Mouse (Mus musculus): Measurements from ENCODE around the gene Mblac2. TPM values are rescaled to one million over a fixed set of nuclear protein-coding genes. Genes with fewer than 3 reads are reported as not detected.
"Not testable (repeated sequence)": the region's sequence is repeated elsewhere in the genome, so short reads cannot be mapped to it uniquely, and the experiment has no call there.

Mblac2 gene
- polyA plus RNA-seq, 1 experiment from 2014 or later = 7.8 TPM

DNA sequence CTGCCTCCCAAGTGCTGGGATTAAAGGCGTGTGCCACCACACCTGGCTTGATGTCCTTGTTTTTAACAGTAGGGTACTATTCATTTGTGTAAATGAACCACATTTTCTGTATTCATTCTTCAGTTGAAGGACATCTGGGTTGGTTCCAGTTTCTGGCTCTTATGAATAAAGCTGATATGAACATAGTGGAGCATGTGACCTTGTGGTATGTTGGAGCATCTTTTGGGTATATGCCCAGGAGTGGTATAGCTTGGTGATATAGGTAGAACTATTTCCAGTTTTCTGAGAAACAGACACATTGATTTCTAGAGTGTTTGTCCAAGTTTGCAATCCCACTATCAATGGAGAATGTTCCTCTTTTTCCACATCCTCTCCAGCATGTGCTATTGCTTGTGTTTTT lies 2.8 kb downstream of the Mblac2 start:
- WGBS = 95% methylated on average over 1 of the region's 1 CpGs
- Histone ChIP-seq H3K9ac (ENCODE audit: low read length) (no peak overlapping the region), H3K9me3 (ENCODE audit: control insufficient read depth, low read length) (no peaks in the 10 kb centered on the region), H3K27ac (ENCODE audit: low read depth, low read length) (no peak overlapping the region), H3K4me1 (ENCODE audit: control insufficient read depth, insufficient read depth, low read length) (peaks cover 13% of the 10 kb centered on the region), H3K27me3 (ENCODE audit: control insufficient read depth, insufficient read depth, low read length) (no peaks in the 10 kb centered on the region), H3K4me3 (ENCODE audit: low read depth, low read length) (no peak overlapping the region), H3K4me2 (no peak overlapping the region), H3K36me3 (ENCODE audit: control insufficient read depth, insufficient read depth, low read length) (no peaks in the 10 kb centered on the region)
- DNase-seq (ENCODE audit: low spot score, missing footprints) (no peak), ATAC-seq (ENCODE audit: low FRiP score) (no peak)

DNA sequence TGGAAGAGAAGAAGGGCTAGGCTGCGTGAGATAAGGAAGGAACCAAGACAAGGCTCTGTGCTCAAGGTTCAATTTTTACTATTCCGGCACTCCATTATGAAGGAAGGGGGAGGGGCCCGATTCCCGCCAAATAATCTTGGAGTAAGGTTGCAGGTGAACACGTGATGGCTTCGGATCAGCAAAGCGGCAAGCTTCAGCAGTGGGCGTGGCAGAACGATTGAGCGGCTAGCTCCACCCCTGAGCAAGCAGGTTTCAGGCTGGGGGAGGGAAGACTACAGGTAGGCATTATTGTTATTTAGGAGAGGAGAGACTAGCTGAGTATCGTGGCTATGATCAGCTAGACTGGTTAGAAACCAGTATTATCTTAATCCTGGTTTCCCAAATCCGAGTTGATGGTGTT lies 17.0 kb downstream of the Mblac2 start:
- not testable (repeated sequence) for DNase-seq (ENCODE audit: low spot score, missing footprints); H3K4me1 ChIP-seq (ENCODE audit: control insufficient read depth, insufficient read depth, low read length); H3K36me3 ChIP-seq (ENCODE audit: control insufficient read depth, insufficient read depth, low read length); H3K9me3 ChIP-seq (ENCODE audit: control insufficient read depth, low read length); H3K27me3 ChIP-seq (ENCODE audit: control insufficient read depth, insufficient read depth, low read length); H3K4me2 ChIP-seq; H3K4me3 ChIP-seq (ENCODE audit: low read depth, low read length); ATAC-seq (ENCODE audit: low FRiP score); H3K9ac ChIP-seq (ENCODE audit: low read length); H3K27ac ChIP-seq (ENCODE audit: low read depth, low read length)
- 64% methylated on average over 12 of the region's 12 CpGs for WGBS

DNA sequence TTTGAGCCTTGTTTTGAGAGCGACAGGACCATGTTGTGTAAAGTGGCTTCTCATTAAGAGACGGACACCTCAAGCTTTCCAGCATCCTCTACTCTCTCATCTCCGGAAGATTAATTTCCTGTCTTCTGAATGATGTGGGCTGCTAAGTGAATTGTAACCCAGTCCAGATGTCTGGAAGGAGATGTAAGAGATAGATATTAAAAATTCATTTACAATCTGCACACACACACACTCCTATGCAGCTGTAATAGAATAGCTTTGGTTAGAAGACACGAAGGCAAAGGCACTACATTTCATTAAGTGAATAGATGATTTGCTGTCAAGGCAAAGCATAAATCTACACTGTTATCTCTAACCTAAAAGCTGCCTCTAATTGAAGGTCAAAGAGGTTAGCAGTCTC lies 18.0 kb downstream of the Mblac2 start:
- 86% methylated on average over 4 of the region's 4 CpGs for WGBS

DNA sequence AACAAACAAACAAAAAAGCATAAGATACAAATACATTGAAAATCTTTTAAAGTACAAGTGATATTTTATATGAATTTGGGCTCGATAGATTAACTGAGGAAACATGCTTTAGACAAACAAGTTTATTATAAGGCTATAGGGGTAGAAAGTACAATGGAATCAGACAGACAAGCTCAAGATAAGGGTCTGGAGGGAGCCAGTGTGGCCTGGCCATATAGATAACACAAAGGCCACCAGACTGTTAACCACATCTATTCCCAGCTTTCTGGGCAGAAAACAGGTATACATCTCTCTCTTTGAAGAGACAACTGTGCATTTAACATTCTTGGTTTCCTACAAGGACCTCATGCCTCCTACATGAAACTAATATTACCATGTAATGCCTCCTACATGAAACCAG lies 19.2 kb downstream of the Mblac2 start:
- no peaks in the 10 kb centered on the region for H3K27me3 ChIP-seq (ENCODE audit: control insufficient read depth, insufficient read depth, low read length)
- no peak overlapping the region for H3K4me3 ChIP-seq (ENCODE audit: low read depth, low read length)
- H3K4me1 ChIP-seq (ENCODE audit: control insufficient read depth, insufficient read depth, low read length) = no peaks in the 10 kb centered on the region
- no peaks in the 10 kb centered on the region for H3K9me3 ChIP-seq (ENCODE audit: control insufficient read depth, low read length)
- 80% methylated on average over 1 of the region's 1 CpGs for WGBS
- DNase-seq (ENCODE audit: low spot score, missing footprints) (peak; percentile 44), ATAC-seq (ENCODE audit: low FRiP score) (no peak)
- H3K36me3 ChIP-seq (ENCODE audit: control insufficient read depth, insufficient read depth, low read length) = no peaks in the 10 kb centered on the region
- H3K27ac ChIP-seq (ENCODE audit: low read depth, low read length) = no peak overlapping the region
- no peak overlapping the region for H3K4me2 ChIP-seq
- no peak overlapping the region for H3K9ac ChIP-seq (ENCODE audit: low read length)

More for the DNA sequence above, 18.0 kb downstream of the Mblac2 start:
- Histone ChIP-seq H3K36me3 (ENCODE audit: control insufficient read depth, insufficient read depth, low read length) (no peaks in the 10 kb centered on the region), H3K9ac (ENCODE audit: low read length) (no peak overlapping the region), H3K4me2 (no peak overlapping the region), H3K27me3 (ENCODE audit: control insufficient read depth, insufficient read depth, low read length) (no peaks in the 10 kb centered on the region), H3K9me3 (ENCODE audit: control insufficient read depth, low read length) (no peaks in the 10 kb centered on the region), H3K4me1 (ENCODE audit: control insufficient read depth, insufficient read depth, low read length) (no peaks in the 10 kb centered on the region), H3K4me3 (ENCODE audit: low read depth, low read length) (no peak overlapping the region), H3K27ac (ENCODE audit: low read depth, low read length) (no peak overlapping the region)
- ATAC-seq (ENCODE audit: low FRiP score) = no peak
- no peak for DNase-seq (ENCODE audit: low spot score, missing footprints)

DNA sequence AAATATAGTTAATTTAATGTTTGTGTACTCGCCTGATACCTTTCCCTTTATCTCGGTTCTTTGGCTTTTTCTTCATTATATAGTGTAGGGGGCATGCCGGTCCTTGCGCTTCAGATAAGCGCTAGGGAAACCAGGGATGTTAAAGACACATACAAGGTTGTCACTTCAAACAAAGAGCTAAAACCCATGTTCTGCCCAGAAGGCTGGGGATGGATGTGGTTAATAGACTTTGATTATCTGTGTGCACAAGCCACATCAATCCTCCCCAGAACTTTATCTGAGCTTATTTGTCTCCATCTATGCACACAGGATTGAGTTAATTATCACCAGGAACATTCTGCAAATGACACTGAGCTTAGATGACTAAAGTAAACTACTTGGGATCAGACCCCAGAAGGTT lies 25.5 kb downstream of the Mblac2 start:
- whole genome bisulfite sequencing = 88% methylated on average over 5 of the region's 5 CpGs

DNA sequence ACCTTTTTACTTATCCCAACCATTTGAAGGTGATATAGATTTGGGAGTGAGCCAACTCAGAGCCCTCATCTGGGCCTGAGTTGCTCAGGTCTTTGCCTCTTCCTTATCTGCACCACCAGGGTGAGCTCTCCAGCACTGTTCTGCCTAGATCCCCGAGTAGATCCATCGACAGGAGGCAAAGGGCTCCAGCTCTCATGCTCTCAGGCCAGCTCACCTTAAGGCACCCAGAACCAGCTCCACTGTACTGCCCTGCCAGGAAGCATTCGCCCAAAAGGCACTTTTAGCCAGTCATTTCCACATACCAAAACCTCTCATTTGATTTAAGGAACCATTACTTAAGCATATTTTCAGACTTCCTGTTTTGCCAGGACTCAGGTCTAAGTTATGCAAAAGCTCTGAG lies 29.8 kb downstream of the Mblac2 start:
- Histone ChIP-seq H3K27ac (ENCODE audit: low read depth, low read length) (no peak overlapping the region), H3K9me3 (ENCODE audit: control insufficient read depth, low read length) (no peaks in the 10 kb centered on the region), H3K36me3 (ENCODE audit: control insufficient read depth, insufficient read depth, low read length) (no peaks in the 10 kb centered on the region), H3K4me1 (ENCODE audit: control insufficient read depth, insufficient read depth, low read length) (no peaks in the 10 kb centered on the region), H3K9ac (ENCODE audit: low read length) (no peak overlapping the region), H3K27me3 (ENCODE audit: control insufficient read depth, insufficient read depth, low read length) (no peaks in the 10 kb centered on the region), H3K4me2 (no peak overlapping the region), H3K4me3 (ENCODE audit: low read depth, low read length) (no peak overlapping the region)
- DNase-seq (ENCODE audit: low spot score, missing footprints) (no peak), ATAC-seq (ENCODE audit: low FRiP score) (no peak)
- 54% methylated on average over 3 of the region's 3 CpGs for WGBS

More for the DNA sequence above, 25.5 kb downstream of the Mblac2 start:
- DNase-seq (ENCODE audit: low spot score, missing footprints) (no peak), ATAC-seq (ENCODE audit: low FRiP score) (no peak)
- no peaks in the 10 kb centered on the region for H3K36me3 ChIP-seq (ENCODE audit: control insufficient read depth, insufficient read depth, low read length)
- H3K9ac ChIP-seq (ENCODE audit: low read length) = no peak overlapping the region
- H3K27ac ChIP-seq (ENCODE audit: low read depth, low read length) = no peak overlapping the region
- no peak overlapping the region for H3K4me3 ChIP-seq (ENCODE audit: low read depth, low read length)
- no peaks in the 10 kb centered on the region for H3K9me3 ChIP-seq (ENCODE audit: control insufficient read depth, low read length)
- no peak overlapping the region for H3K4me2 ChIP-seq
- H3K4me1 ChIP-seq (ENCODE audit: control insufficient read depth, insufficient read depth, low read length) = no peaks in the 10 kb centered on the region
- no peaks in the 10 kb centered on the region for H3K27me3 ChIP-seq (ENCODE audit: control insufficient read depth, insufficient read depth, low read length)

DNA sequence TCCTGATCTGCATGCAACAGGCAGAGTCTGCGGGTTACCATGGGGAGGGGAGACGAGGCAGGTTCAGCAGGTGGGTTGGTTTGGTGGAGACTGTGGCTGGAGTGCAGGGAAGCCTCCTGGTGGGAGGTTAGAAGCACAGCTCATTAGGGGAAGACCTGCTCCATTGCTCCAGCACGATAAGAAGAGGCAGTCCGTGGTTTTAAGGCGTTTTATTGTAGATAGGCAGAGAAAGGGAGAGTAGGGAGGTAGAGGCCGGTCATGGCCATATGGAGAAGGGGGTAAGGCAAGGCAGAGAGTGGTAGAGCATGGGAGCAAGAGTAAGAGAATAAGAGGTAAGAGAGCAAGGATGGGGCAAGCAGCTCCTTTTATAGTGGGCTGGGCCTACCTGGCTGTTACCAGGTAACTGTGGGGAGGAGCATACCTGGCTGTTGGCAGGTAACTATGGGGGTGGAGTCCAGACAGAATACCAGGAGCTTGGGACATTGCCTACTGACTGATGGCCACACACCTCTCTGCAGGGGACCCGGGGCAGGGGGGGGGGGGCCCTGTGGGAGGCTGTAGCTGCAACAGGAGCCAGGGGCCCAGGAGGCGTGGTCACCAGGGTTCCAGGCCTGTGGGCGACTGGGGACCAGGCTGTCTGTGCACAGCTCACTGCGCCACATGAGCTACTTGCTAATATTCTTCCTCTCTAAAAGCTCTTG lies 32.4 kb downstream of the Mblac2 start:
- ATAC-seq (ENCODE audit: low FRiP score) (no peak), DNase-seq (ENCODE audit: low spot score, missing footprints) (no peak)
- Histone ChIP-seq H3K27ac (ENCODE audit: low read depth, low read length) (no peak overlapping the region), H3K4me2 (no peak overlapping the region), H3K9ac (ENCODE audit: low read length) (no peak overlapping the region), H3K36me3 (ENCODE audit: control insufficient read depth, insufficient read depth, low read length) (no peaks in the 10 kb centered on the region), H3K9me3 (ENCODE audit: control insufficient read depth, low read length) (no peaks in the 10 kb centered on the region; the same call in 1 of the 2 replicates), H3K4me3 (ENCODE audit: low read depth, low read length) (no peak overlapping the region), H3K4me1 (ENCODE audit: control insufficient read depth, insufficient read depth, low read length) (no peaks in the 10 kb centered on the region), H3K27me3 (ENCODE audit: control insufficient read depth, insufficient read depth, low read length) (no peaks in the 10 kb centered on the region)
- 53% methylated on average over 10 of the region's 10 CpGs for WGBS

DNA sequence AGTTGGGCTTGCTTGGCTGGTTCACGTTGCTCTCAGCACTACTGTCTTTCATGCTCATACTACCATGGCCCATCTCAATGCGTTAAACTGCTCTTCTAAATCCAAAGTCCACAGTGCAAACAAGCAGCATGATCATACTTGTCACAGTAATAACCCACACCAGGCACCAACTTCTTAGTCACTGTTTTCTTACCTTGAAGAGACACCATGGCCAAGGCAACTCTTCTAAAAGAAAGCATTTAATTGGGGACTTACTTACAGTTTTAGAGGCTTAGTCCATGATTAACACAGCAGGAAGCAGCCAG lies 32.9 kb downstream of the Mblac2 start:
- no peak overlapping the region for H3K4me3 ChIP-seq (ENCODE audit: low read depth, low read length)
- H3K9ac ChIP-seq (ENCODE audit: low read length) = no peak overlapping the region
- no peaks in the 10 kb centered on the region for H3K36me3 ChIP-seq (ENCODE audit: control insufficient read depth, insufficient read depth, low read length)
- H3K4me1 ChIP-seq (ENCODE audit: control insufficient read depth, insufficient read depth, low read length) = no peaks in the 10 kb centered on the region
- no peak overlapping the region for H3K27ac ChIP-seq (ENCODE audit: low read depth, low read length)
- no peaks in the 10 kb centered on the region; the same call in 1 of the 2 replicates for H3K9me3 ChIP-seq (ENCODE audit: control insufficient read depth, low read length)
- no peaks in the 10 kb centered on the region for H3K27me3 ChIP-seq (ENCODE audit: control insufficient read depth, insufficient read depth, low read length)
- no peak for ATAC-seq (ENCODE audit: low FRiP score)
- no peak for DNase-seq (ENCODE audit: low spot score, missing footprints)
- no peak overlapping the region for H3K4me2 ChIP-seq
- 34% methylated on average over 2 of the region's 2 CpGs for WGBS

DNA sequence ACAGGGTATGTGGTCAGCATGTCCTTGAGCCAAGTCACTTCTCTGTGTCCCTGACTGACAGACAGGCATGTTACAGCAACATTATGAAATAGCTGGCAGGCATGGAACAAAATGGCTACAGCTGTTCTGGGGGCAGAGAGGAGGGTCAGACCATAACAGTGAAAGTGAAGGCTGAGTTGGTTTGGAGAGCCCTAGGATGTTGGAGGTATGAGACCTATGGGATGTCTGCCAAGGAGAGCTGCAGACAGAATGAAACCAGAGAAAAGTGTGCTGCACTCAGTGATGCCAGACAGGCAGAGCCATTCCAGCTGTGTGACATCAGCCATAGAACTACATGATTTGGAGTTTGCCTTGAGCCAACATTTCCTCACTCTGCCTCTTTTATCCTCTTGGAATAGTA lies 43.7 kb downstream of the Mblac2 start:
- Histone ChIP-seq H3K4me3 (ENCODE audit: low read depth, low read length) (no peak overlapping the region), H3K4me2 (no peak overlapping the region), H3K4me1 (ENCODE audit: control insufficient read depth, insufficient read depth, low read length) (no peaks in the 10 kb centered on the region), H3K36me3 (ENCODE audit: control insufficient read depth, insufficient read depth, low read length) (no peaks in the 10 kb centered on the region), H3K27ac (ENCODE audit: low read depth, low read length) (no peak overlapping the region), H3K9me3 (ENCODE audit: control insufficient read depth, low read length) (no peaks in the 10 kb centered on the region), H3K27me3 (ENCODE audit: control insufficient read depth, insufficient read depth, low read length) (no peaks in the 10 kb centered on the region), H3K9ac (ENCODE audit: low read length) (no peak overlapping the region)
- ATAC-seq (ENCODE audit: low FRiP score) = no peak
- DNase-seq (ENCODE audit: low spot score, missing footprints) = no peak

Measured in midbrain, embryonic 11.5 days (tissue).